Mouse (Mus musculus): Measurements from ENCODE around the gene Ankzf1. TPM values are rescaled to one million over a fixed set of nuclear protein-coding genes. Genes with fewer than 3 reads are reported as not detected.
A peak's percentile ranks its signal among the peaks of the same experiment; 100 is the strongest.

Ankzf1 gene
- total and polyA plus RNA-seq, 2 experiments from 2014 or later = 11.6 to 20.6 TPM

DNA sequence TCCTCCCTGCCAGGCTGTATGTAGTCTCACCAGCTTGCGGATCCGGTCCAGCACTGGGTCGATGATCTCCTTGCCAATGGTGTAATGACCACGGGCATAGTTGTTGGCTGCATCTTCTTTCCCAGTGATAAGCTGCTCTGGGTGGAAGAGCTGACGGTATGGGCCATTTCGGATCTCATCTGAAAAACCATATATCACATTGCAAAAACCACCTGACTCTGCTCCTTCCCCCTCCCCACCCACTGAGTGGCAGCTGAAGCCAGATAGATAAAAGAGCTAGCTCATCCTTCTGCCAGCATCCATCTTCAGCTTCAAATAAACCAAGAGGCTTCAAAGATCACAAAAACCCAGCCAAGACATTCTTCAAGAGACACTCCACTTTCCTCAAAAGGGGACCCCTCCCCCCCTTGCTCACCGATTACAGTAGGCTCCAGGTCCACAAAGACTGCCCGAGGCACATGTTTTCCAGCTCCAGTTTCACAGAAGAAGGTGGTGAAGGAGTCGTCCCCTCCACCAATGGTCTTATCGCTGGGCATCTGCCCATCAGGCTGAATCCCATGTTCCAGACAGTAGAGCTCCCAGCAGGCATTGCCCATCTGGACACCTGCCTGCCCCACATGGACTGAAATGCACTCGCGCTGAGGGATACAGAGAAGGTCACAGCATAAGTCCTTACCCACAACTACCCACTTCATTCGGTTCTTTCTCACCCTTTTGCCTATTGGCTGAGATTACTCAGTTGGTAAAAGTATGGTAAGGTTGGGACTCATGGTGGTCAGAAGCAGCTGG, 25.0 kb downstream of the Ankzf1 start:
- ATAC-seq (ENCODE audit: insufficient read depth, low read depth) (no peak), DNase-seq (ENCODE audit: low spot score) (no peak)
- peak overlapping the region; percentile 61; the same call in 1 of the 2 replicates for H3K4me3 ChIP-seq (ENCODE audit: low read depth, low read length)
- H3K4me2 ChIP-seq (ENCODE audit: low read depth, low read length) = peak overlapping the region; percentile 87
- peak overlapping the region; percentile 70 for H3K27ac ChIP-seq (ENCODE audit: low read depth)
- H3K27me3 ChIP-seq (ENCODE audit: control insufficient read depth, insufficient read depth, low read length) = peaks cover 18% of the 10 kb centered on the region; the same call in 1 of the 2 replicates
- peaks cover 45% of the 10 kb centered on the region for H3K36me3 ChIP-seq (replicated peaks; ENCODE audit: control insufficient read depth, insufficient read depth, low read length)
- no peak for TF ChIP-seq EP300 (IDR thresholded peaks at IDR 0.05; ENCODE audit: low read depth)
- no peak for TF ChIP-seq CTCF (IDR thresholded peaks at IDR 0.05; ENCODE audit: low read depth)
- peaks cover 21% of the 10 kb centered on the region for H3K4me1 ChIP-seq (ENCODE audit: control insufficient read depth, insufficient read depth)
- WGBS = 62% methylated on average over 13 of the region's 13 CpGs
- H3K9ac ChIP-seq (replicated peaks; ENCODE audit: low read depth, low read length) = no peak overlapping the region
- H3K9me3 ChIP-seq (replicated peaks; ENCODE audit: control insufficient read depth, low read length) = no peaks in the 10 kb centered on the region

DNA sequence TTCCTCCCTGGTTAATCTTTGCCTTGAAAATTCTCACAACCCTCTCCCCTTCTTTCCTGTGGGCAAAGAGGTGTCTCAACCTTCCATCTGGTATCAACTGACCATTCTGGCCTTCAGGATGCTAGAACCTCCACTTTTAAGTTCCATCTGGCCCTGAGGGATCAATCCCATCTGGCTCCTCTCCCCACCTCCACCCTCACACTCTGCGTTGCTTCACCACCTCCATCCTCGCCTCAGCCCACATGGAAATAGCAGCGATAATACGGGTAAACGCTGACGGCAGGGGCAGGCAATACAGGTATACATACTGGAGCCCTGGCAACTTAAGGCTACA, 25.9 kb downstream of the Ankzf1 start:
- no peak for TF ChIP-seq CTCF (IDR thresholded peaks at IDR 0.05; ENCODE audit: low read depth)
- no peak for TF ChIP-seq EP300 (IDR thresholded peaks at IDR 0.05; ENCODE audit: low read depth)
- Histone ChIP-seq H3K36me3 (replicated peaks; ENCODE audit: control insufficient read depth, insufficient read depth, low read length) (peaks cover 40% of the 10 kb centered on the region), H3K27me3 (ENCODE audit: control insufficient read depth, insufficient read depth, low read length) (peaks cover 18% of the 10 kb centered on the region; the same call in 1 of the 2 replicates), H3K4me3 (ENCODE audit: low read depth, low read length) (peak overlapping the region; percentile 61), H3K9me3 (replicated peaks; ENCODE audit: control insufficient read depth, low read length) (no peaks in the 10 kb centered on the region), H3K4me2 (ENCODE audit: low read depth, low read length) (peak overlapping the region; percentile 87), H3K27ac (ENCODE audit: low read depth) (peak overlapping the region; percentile 82), H3K4me1 (ENCODE audit: control insufficient read depth, insufficient read depth) (peaks cover 21% of the 10 kb centered on the region), H3K9ac (replicated peaks; ENCODE audit: low read depth, low read length) (peak overlapping the region; percentile 60)
- DNase-seq (ENCODE audit: low spot score) = no peak
- 1% methylated on average over 6 of the region's 6 CpGs for WGBS
- no peak for ATAC-seq (ENCODE audit: insufficient read depth, low read depth)

DNA sequence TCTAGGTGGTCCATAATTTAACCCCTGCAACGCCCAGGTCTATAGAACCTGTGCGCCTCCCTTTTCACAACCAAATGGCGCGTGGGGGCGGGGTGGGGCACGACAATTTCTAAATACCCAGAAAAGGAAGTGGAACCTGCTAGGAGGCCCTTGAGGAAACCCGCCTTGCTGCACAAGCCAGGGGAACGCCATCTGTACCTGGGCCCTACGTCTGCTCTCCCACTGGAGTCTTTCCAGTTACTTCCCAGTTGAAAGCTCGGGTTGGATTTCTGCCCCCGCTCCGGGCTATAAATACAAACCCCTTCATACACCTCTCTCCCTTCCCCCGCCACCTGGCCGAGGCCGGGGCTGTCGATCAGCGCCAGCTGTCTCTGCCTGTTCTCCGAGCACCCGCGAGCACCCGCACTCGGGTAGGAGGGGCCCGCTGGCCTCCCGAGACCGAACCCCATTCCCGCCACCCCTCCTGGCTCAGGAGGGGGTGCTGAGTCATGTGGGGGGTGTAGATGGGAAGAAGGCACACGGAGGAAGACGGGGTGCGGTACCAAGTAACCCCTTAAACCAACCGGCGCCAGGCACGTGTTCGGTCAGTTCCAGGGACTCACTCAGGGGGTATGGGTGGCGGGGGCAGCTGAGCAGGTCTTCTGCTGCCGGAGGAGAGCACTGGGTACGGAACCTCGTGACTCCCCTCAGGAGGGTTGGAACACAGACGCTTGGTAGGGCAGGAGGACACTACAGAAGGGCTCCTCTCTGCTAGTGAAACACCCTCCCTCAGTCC, 26.5 kb downstream of the Ankzf1 start:
- 2% methylated on average over 37 of the region's 38 CpGs for WGBS
- TF ChIP-seq CTCF (IDR thresholded peaks at IDR 0.05; ENCODE audit: low read depth) (no peak), EP300 (IDR thresholded peaks at IDR 0.05; ENCODE audit: low read depth) (no peak)
- H3K9me3 ChIP-seq (replicated peaks; ENCODE audit: control insufficient read depth, low read length) = no peaks in the 10 kb centered on the region
- peaks cover 34% of the 10 kb centered on the region for H3K36me3 ChIP-seq (replicated peaks; ENCODE audit: control insufficient read depth, insufficient read depth, low read length)
- H3K4me3 ChIP-seq (ENCODE audit: low read depth, low read length) = peak overlapping the region; percentile 61
- peaks cover 21% of the 10 kb centered on the region for H3K4me1 ChIP-seq (ENCODE audit: control insufficient read depth, insufficient read depth)
- ATAC-seq (ENCODE audit: insufficient read depth, low read depth) (peak; percentile 45), DNase-seq (ENCODE audit: low spot score) (no peak)
- peak overlapping the region; percentile 87 for H3K4me2 ChIP-seq (ENCODE audit: low read depth, low read length)
- H3K27me3 ChIP-seq (ENCODE audit: control insufficient read depth, insufficient read depth, low read length) = peaks cover 18% of the 10 kb centered on the region; the same call in 1 of the 2 replicates
- H3K27ac ChIP-seq (ENCODE audit: low read depth) = peak overlapping the region; percentile 82
- peak overlapping the region; percentile 60 for H3K9ac ChIP-seq (replicated peaks; ENCODE audit: low read depth, low read length)

DNA sequence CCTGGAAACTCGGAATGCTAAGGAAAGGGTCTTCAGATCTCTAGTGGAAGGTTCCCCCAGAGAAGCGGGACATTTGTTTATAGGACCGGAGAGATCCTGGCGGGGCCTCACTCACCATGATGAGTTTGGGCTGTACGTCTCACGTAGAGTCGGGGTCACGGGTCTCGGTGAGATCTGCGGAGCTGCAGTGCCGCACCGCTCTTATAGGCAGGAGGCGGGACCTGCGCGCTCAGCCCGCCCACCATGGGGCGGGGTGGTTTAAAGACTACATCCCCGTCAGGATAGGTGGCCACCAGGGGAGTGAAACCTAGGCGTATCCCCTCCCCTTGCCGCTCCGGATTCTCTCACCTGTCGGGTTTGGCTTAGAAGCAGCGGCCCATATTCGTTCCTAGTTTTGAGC, 27.1 kb downstream of the Ankzf1 start:
- peak overlapping the region; percentile 82 for H3K27ac ChIP-seq (ENCODE audit: low read depth)
- TF ChIP-seq CTCF (IDR thresholded peaks at IDR 0.05; ENCODE audit: low read depth) (0 out of 2 replicates have a peak, but pooled peaks have one; percentile 10), EP300 (IDR thresholded peaks at IDR 0.05; ENCODE audit: low read depth) (no peak)
- peak; percentile 76 for DNase-seq (ENCODE audit: low spot score)
- H3K4me1 ChIP-seq (ENCODE audit: control insufficient read depth, insufficient read depth) = peaks cover 21% of the 10 kb centered on the region
- peaks cover 18% of the 10 kb centered on the region; the same call in 1 of the 2 replicates for H3K27me3 ChIP-seq (ENCODE audit: control insufficient read depth, insufficient read depth, low read length)
- H3K4me3 ChIP-seq (ENCODE audit: low read depth, low read length) = peak overlapping the region; percentile 61
- H3K9ac ChIP-seq (replicated peaks; ENCODE audit: low read depth, low read length) = peak overlapping the region; percentile 60
- no peaks in the 10 kb centered on the region for H3K9me3 ChIP-seq (replicated peaks; ENCODE audit: control insufficient read depth, low read length)
- peak; percentile 89 for ATAC-seq (ENCODE audit: insufficient read depth, low read depth)
- under 1% methylated on average over 24 of the region's 24 CpGs for WGBS
- H3K4me2 ChIP-seq (ENCODE audit: low read depth, low read length) = peak overlapping the region; percentile 87
- peaks cover 27% of the 10 kb centered on the region for H3K36me3 ChIP-seq (replicated peaks; ENCODE audit: control insufficient read depth, insufficient read depth, low read length)

DNA sequence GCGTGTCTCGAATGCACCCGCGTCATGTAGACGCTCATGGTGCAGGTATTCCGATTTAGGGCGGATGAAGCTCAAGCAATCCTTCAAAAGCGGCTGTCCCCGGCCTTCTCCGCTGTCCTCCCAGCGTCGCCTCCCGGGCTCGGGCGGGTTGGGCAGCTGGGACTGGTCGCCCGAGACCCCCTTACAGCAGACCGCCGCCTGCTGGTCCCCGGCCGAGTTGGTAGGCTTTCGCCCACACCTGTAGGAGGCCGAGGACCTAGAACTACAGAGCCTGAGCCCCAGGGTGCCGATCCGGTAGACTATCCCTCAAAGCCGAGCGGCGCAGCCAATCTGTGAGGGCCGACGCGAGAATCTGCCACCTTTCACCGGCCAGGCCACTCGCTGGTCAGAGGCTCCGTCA, 27.6 kb downstream of the Ankzf1 start, which contains the start of gene Tuba4a:
Gene Tuba4a (minus strand): TSS at position 335 of the 400 bp plus-strand sequence.
- peaks cover 19% of the 10 kb centered on the region for H3K4me1 ChIP-seq (ENCODE audit: control insufficient read depth, insufficient read depth)
- H3K36me3 ChIP-seq (replicated peaks; ENCODE audit: control insufficient read depth, insufficient read depth, low read length) = peaks cover 23% of the 10 kb centered on the region
- no peak for DNase-seq (ENCODE audit: low spot score)
- H3K27me3 ChIP-seq (ENCODE audit: control insufficient read depth, insufficient read depth, low read length) = peaks cover 18% of the 10 kb centered on the region; the same call in 1 of the 2 replicates
- H3K4me2 ChIP-seq (ENCODE audit: low read depth, low read length) = peak within 1 kb of the TSS; percentile 87
- no peaks in the 10 kb centered on the region for H3K9me3 ChIP-seq (replicated peaks; ENCODE audit: control insufficient read depth, low read length)
- peak; percentile 33 for ATAC-seq (ENCODE audit: insufficient read depth, low read depth)
- peak within 1 kb of the TSS; percentile 61 for H3K4me3 ChIP-seq (ENCODE audit: low read depth, low read length)
- H3K9ac ChIP-seq (replicated peaks; ENCODE audit: low read depth, low read length) = peak within 1 kb of the TSS; percentile 60
- TF ChIP-seq EP300 (IDR thresholded peaks at IDR 0.05; ENCODE audit: low read depth) (no peak), CTCF (IDR thresholded peaks at IDR 0.05; ENCODE audit: low read depth) (no peak; the same call in 1 of the 2 replicates)
- H3K27ac ChIP-seq (ENCODE audit: low read depth) = peak within 1 kb of the TSS; percentile 82
- 2% methylated on average over 34 of the region's 34 CpGs for WGBS
